Mouse (Mus musculus) G1E (cell line): ENCODE data around the gene Rabgap1. TPM values are rescaled to one million over a fixed set of nuclear protein-coding genes. Genes with fewer than 3 reads are reported as not detected.

Source experiments
- ATAC-seq: 2 replicates; pipeline ENCODE4 v1.8.0; 2016; ENCODE audit warnings: mild to moderate bottlenecking; ENCODE audit not compliant: insufficient number of reproducible peaks, poor library complexity, low FRiP score, severe bottlenecking; ENCODE audit errors: extremely low read depth
- DNase-seq: peaks from one replicate; pipeline ENCODE4 v3.0.0; 2012; ENCODE audit warnings: low spot score
- H3K27me3 ChIP-seq: 2 replicates; pipeline ENCODE4 v1.6.1; 2012; ENCODE audit warnings: mild to moderate bottlenecking, low read length, inconsistent platforms; ENCODE audit not compliant: insufficient read depth
- H3K36me3 ChIP-seq: replicated peaks from 2 replicates; pipeline ENCODE3; 2012; ENCODE audit warnings: mild to moderate bottlenecking, inconsistent platforms
- H3K4me1 ChIP-seq: 2 replicates; pipeline ENCODE4 v1.6.1; 2012; ENCODE audit warnings: low read depth, low read length, inconsistent platforms, mixed read lengths; ENCODE audit not compliant: insufficient read depth
- H3K4me3 ChIP-seq: 2 replicates; pipeline ENCODE4 v1.5.1; 2012; ENCODE audit warnings: low read depth, mild to moderate bottlenecking, inconsistent platforms, low read length, moderate library complexity, mixed read lengths
- H3K9me3 ChIP-seq: replicated peaks from 2 replicates; pipeline ENCODE4 v1.6.1; 2012; ENCODE audit warnings: inconsistent platforms
- CTCF ChIP-seq: IDR thresholded peaks from 2 replicates; pipeline ENCODE4 v1.5.1; 2012; ENCODE audit warnings: low read depth, low read length, inconsistent platforms, mixed read lengths
- GATA1 ChIP-seq: IDR thresholded peaks from 2 replicates; pipeline ENCODE4 v1.6.1; 2012; ENCODE audit warnings: borderline replicate concordance, low read length, inconsistent platforms, mixed read lengths
- GATA2 ChIP-seq: IDR thresholded peaks from 2 replicates; pipeline ENCODE4 v1.6.1; 2012; ENCODE audit warnings: low read depth, low read length, inconsistent platforms, borderline replicate concordance
- POLR2AphosphoS5 ChIP-seq: IDR thresholded peaks from 2 replicates; pipeline ENCODE4 v1.6.1; 2012; ENCODE audit warnings: low read depth, low read length, inconsistent platforms; ENCODE audit not compliant: insufficient replicate concordance
- TAL1 ChIP-seq: conservative IDR thresholded peaks from 2 replicates; pipeline ENCODE4 v1.6.1; 2012; ENCODE audit warnings: low read depth, low read length, inconsistent platforms, mixed read lengths
- polyA plus RNA-seq: library from polyadenylated mRNA; stranded (reverse); fragments of >175 nt; gene quantifications from 2 replicates; pipeline ENCODE4 v1.2.3, GENCODE M21; 2012
- total RNA-seq, 2 experiments: library from RNA; stranded (forward) in 1 of 2; stranded (reverse) in 1 of 2; fragments of 200-1000 nt in 1 of 2; fragments of >200 nt in 1 of 2; fragmentation: Nextera tagmentation in 1 of 2; gene quantifications; 2 replicates each; pipeline ENCODE4 v1.2.3; 2014 to 2017

Gene Rabgap1
- total and polyA plus RNA-seq, 3 experiments = 4.3 to 101 (median 76.2) TPM

GRCm38 (mm10) chr2:37566035-37566434 lies 123.0 kb downstream of the Rabgap1 start:
- no peak overlapping the region for H3K4me3 ChIP-seq
- TF ChIP-seq GATA2 = no peak
- TF ChIP-seq POLR2AphosphoS5 = no peak
- TF ChIP-seq CTCF = no peak
- no peak for TF ChIP-seq TAL1
- no peak for TF ChIP-seq GATA1
- H3K4me1 ChIP-seq = peaks cover 3% of the 10 kb centered on the region; the same call in 1 of the 2 replicates
- H3K27me3 ChIP-seq = no peaks in the 10 kb centered on the region
- DNase-seq (no peak), ATAC-seq (no peak)
- no peaks in the 10 kb centered on the region for H3K9me3 ChIP-seq
- H3K36me3 ChIP-seq = peaks cover 86% of the 10 kb centered on the region

- no peaks in the 10 kb centered on the region for H3K27me3 ChIP-seq
- peaks cover 80% of the 10 kb centered on the region for H3K36me3 ChIP-seq
- no peak overlapping the region for H3K4me3 ChIP-seq
- no peaks in the 10 kb centered on the region for H3K9me3 ChIP-seq
- DNase-seq (no peak), ATAC-seq (no peak)
- H3K4me1 ChIP-seq = peaks cover 3% of the 10 kb centered on the region; the same call in 1 of the 2 replicates
- TF ChIP-seq GATA1 = no peak
- TF ChIP-seq POLR2AphosphoS5 = no peak
- TF ChIP-seq TAL1 = no peak
- TF ChIP-seq GATA2 = no peak
- TF ChIP-seq CTCF = no peak
These were observed 126.8 kb downstream of the Rabgap1 start for GRCm38 (mm10) chr2:37569888-37570287.

- no peak overlapping the region for H3K4me3 ChIP-seq
These were observed 127.6 kb downstream of the Rabgap1 start for GRCm38 (mm10) chr2:37570703-37571102.

GRCm38 (mm10) chr2:37572141-37572540 lies 129.1 kb downstream of the Rabgap1 start:
- Histone ChIP-seq H3K27me3 (no peaks in the 10 kb centered on the region), H3K4me3 (no peak overlapping the region), H3K36me3 (peaks cover 71% of the 10 kb centered on the region), H3K4me1 (no peaks in the 10 kb centered on the region), H3K9me3 (no peaks in the 10 kb centered on the region)
- DNase-seq = no peak
- TF ChIP-seq POLR2AphosphoS5 = no peak
- no peak for TF ChIP-seq GATA2
- TF ChIP-seq CTCF = no peak
- no peak for TF ChIP-seq GATA1
- no peak for TF ChIP-seq TAL1
- no peak for ATAC-seq

More at GRCm38 (mm10) chr2:37570703-37571102, 127.6 kb downstream of the Rabgap1 start:
- no peak for DNase-seq
- H3K9me3 ChIP-seq = no peaks in the 10 kb centered on the region
- no peak for ATAC-seq
- H3K4me1 ChIP-seq = peaks cover under 1% of the 10 kb centered on the region; the same call in 1 of the 2 replicates
- TF ChIP-seq CTCF = no peak
- no peak for TF ChIP-seq GATA1
- no peak for TF ChIP-seq TAL1
- no peak for TF ChIP-seq GATA2
- no peak for TF ChIP-seq POLR2AphosphoS5
- no peaks in the 10 kb centered on the region for H3K27me3 ChIP-seq
- H3K36me3 ChIP-seq = peaks cover 75% of the 10 kb centered on the region

- Histone ChIP-seq H3K9me3 (no peaks in the 10 kb centered on the region), H3K4me1 (no peaks in the 10 kb centered on the region), H3K27me3 (no peaks in the 10 kb centered on the region), H3K36me3 (peaks cover 51% of the 10 kb centered on the region), H3K4me3 (no peak overlapping the region)
- TF ChIP-seq POLR2AphosphoS5 (no peak), GATA1 (no peak), CTCF (no peak), TAL1 (no peak), GATA2 (no peak)
- ATAC-seq (no peak), DNase-seq (no peak)
These were observed 133.6 kb downstream of the Rabgap1 start for GRCm38 (mm10) chr2:37576661-37577060.

- H3K4me3 ChIP-seq = no peak overlapping the region
- no peaks in the 10 kb centered on the region for H3K27me3 ChIP-seq
- no peaks in the 10 kb centered on the region for H3K9me3 ChIP-seq
- no peak for ATAC-seq
- no peaks in the 10 kb centered on the region for H3K4me1 ChIP-seq
- TF ChIP-seq GATA2 (no peak), GATA1 (no peak), POLR2AphosphoS5 (no peak), CTCF (no peak), TAL1 (no peak)
- H3K36me3 ChIP-seq = peaks cover 45% of the 10 kb centered on the region
- DNase-seq = no peak
These were observed 135.1 kb downstream of the Rabgap1 start for GRCm38 (mm10) chr2:37578185-37578584.
